Mouse (Mus musculus): ENCODE results near the gene Eno1.

- TF ChIP-seq CTCF (IDR thresholded peaks at IDR 0.05; ENCODE audit: low read depth, low read length): no peak
- TF ChIP-seq GATA1 (IDR thresholded peaks at IDR 0.05; ENCODE audit: borderline replicate concordance, low read length): no peak
- no peak for TF ChIP-seq TAL1 (conservative IDR thresholded peaks at IDR 0.05; ENCODE audit: low read depth, low read length)
These were observed 38.3 kb upstream of the Eno1 start for GRCm38 (mm10) chr4:150198268-150198667.

Measured in G1E (cell line).